Mouse (Mus musculus) CD8-positive naive resting alpha-beta T cell, adult 2 months (primary cell): ENCODE measurements around the gene Acads.
"Not testable (repeated sequence)": the region's sequence is repeated elsewhere in the genome, so short reads cannot be mapped to it uniquely, and the experiment has no call there.

ENCODE experiments used
- DNase-seq, 2 experiments: peaks; one replicate each; pipeline ENCODE4 v3.0.0; 2022; ENCODE audit warnings: low read depth in 2 of 2, low spot score in 2 of 2

The Acads gene

DNA sequence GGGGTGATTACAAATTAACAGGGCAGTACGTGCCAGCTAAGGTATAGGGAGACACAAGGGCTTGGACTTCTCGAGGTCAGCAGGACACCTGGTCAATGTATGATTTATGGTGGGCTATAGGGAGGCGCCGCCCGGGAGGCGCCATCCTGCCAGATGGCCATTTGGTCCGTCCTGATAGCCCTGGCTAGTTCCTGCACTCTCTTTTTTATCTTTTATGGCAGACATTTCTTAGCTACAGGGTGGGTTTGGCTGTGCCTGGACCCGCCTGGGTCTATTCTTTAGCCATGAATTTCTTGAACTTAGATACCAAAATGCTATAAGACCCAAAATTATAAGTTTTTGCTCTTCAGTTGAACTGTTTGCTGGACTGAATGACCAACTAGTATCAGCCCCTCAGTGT, 45.8 kb downstream of the Acads start:
- DNase-seq: not testable (repeated sequence)

DNA sequence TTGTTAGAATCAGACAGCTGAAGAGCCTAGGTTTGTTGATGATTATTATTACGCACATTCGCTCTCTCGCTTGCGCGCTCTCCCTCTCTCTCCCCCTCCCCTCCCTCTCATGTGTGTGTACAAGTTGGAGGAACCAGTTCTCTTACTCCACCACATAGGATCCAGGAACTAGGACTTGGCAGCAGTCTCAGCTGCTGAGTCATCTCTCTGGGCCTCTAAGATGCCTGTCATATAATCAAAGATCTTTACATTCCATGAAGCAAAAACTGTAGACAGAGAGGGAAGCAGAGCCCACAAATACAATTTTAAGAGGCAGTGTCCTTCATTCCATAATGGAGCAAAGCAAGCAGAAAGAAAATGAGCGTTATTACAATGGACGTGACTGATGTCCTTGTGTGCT, 47.0 kb downstream of the Acads start:
- DNase-seq: no peak

DNA sequence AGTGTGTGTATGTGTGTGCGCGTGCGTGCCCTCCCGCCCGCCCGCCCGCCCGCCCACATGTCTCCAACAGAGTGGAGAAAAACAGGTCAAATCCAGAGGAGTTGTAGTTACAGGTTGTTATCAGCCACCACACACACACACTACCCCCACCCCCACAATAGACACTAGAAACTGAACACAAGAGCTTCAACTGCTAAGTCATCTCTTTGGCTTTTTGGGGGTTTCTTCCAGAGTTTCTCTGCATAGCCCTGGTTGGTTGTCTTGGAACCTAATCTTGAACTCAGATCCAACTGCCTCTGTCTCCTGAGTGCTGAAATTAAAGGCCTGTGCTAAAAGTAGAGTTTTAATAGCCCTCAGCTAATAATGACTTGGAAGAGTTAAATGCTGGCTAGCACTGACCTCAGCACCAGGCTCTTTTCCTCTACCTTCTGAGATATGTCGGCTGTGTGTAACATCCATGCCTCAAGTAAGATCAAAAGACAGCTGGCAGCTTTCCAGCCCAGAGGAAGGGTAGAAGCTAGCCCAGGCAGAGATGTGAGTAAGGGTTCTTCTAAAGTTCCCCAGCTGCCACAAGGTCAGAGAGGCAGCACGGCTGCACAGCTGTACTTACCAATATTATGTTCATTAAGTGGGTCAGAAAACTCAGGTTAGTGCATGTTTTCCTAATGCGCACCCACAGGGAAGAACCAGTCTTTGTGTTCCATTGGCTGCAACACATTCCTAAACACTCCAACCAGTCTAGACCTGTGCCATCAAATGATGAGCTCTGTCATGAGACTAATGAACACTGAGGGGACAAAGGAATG, 47.8 kb downstream of the Acads start:
- DNase-seq: no peak

DNA sequence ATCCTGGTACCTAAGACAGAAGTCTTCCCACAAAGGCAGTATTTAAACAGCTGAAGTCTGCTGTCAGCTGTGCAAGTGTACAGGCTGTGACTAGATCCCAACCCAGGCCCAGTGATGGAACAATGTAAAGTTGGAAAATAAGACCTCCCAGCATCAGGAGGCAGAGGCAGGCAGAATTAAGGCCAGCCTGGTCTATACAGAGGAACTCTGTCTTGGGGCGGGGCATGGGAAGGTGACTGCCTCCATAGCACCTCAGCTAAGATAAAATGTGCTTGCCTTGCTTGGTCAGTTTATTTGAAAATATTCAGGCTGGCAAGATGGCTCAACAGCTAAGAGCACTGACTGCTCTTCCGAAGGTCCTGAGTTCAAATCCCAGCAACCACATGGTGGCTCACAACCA, 48.7 kb downstream of the Acads start:
- DNase-seq: no peak

DNA sequence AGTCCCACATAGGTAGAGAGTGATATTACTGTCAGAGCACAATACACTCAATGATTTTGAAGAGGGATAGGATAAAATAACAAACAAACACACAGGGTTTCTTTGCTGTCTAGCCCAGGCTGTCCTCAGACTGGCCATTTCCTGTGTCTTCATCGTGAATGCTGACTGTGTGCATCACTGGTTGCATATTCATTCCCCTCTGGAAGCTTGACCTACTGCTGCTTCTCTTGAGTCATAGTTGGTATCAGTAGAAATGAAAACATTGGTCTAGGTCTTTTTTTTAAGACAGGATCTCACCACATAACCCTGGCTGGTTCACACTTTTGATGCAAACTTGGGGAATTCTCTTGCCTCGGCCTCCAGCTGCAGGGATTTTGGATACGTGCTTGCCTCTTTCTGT, 49.5 kb downstream of the Acads start:
- DNase-seq: no peak

DNA sequence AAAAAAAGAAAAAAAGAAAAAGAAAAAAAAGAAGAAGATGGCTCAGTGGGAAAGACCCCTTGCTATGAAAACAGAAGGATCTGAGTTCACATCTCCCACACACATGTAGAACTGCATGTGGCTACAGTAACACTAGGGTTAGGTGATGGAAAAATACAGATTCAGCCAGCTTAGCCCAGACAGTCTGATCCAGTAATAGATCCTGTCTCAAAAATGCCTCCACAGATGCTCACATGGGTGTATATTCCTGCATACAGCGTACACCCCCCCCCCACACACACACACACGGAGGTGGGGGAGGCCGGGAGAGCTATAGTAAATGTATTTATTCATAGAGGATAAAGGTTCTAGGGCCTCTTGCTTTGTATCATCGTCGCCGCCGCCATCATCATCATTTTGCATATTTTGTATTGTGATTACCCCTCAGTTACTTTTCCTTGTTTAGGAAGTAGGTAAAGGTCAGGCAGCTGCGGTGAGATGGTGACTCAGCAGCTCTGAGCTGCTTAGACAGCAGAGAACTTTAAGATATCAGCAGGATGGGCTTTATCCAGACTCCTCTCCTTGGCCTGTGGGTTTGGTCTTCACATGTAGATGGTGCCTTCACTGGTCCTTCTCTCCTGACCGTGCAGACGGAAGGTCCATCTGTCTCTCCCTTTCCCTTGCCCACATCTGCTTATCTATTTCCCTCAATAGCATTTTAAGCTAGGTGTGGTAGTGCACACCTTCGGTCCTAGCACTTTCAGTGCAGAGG, 50.3 kb downstream of the Acads start:
- DNase-seq: no peak

DNA sequence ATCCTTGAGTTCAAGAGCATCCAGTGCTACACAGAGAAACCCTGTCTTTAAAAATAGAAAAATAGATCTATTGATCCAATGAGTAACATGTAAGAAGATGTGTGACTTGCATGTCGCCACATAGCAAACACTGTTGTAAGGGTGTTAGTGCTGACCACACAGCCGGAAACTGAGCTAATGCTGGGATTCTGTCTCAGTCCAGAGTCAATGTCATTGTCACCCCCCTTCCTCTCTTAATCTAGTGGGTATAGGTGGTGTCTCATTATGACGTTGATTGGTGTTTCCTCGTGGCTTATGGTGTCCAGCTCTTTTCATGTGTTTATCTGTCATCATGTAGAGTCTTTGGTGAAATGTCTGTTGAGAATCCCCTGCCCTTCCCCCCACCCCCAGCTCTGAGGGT, 52.9 kb downstream of the Acads start:
- DNase-seq: no peak

DNA sequence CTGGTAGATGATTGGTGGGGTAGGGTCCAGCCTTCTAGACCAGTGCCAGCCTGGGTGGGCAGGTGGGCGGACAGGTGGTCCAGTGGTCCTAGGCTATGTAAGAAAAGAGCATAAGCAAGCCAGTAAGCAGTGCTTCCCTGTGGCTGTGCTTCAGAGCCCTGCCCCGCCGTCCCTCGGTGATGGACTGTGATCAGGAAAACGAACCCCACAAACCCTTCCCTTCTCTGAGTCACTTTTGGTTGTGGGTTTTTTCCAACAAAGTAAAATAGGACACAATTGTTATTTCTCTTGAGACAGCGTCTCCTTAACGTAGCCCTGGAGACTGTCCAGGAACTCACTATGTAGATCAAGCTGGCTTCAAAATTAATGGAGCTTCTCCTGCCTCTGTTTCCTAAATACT, 55.8 kb downstream of the Acads start:
- DNase-seq: no peak

DNA sequence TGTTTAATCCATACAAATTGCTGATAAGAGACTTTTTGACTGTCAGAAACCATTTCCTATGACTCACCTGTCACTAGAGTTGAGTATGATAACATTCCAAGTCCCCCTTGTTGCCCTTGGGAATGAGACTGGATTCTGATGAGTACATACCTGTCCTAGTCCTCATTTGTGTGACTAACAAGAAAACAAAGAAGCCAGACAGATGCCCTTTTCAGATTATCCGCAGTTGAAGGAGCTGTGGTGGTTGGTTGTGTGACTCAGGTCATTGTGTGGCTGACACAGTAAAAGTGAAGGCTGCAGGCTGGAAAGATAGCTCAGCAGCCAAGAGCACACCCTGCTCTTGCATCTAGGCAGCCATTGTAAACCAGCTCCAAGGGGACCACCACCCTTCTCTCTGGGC, 56.6 kb downstream of the Acads start:
- DNase-seq: no peak

DNA sequence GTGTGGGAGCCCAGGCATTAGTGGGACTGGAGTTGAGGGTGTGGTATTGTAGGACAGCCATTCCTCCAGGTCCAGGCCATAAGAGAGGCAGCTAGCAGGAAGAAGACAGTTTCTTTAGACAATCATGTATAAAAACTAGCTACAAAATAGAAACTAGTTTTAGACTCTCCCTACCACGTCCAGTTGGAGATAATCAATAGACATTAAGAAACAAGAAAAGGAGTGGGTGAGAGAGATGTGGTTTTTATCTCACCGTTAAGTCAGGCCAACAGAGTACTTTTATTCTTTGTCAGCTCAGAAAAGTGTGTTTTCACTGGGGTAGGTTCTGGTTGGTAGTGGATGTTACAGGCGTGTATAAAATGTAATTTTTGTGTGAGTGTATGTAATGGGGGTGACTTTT, 58.2 kb downstream of the Acads start:
- DNase-seq: no peak
